Mouse (Mus musculus): ENCODE results near the gene Krcc1. TPM values are rescaled to one million over a fixed set of nuclear protein-coding genes. Genes with fewer than 3 reads are reported as not detected.

Gene Krcc1
- polyA plus RNA-seq, 2 experiments: 23.5 to 47.0 TPM

DNA sequence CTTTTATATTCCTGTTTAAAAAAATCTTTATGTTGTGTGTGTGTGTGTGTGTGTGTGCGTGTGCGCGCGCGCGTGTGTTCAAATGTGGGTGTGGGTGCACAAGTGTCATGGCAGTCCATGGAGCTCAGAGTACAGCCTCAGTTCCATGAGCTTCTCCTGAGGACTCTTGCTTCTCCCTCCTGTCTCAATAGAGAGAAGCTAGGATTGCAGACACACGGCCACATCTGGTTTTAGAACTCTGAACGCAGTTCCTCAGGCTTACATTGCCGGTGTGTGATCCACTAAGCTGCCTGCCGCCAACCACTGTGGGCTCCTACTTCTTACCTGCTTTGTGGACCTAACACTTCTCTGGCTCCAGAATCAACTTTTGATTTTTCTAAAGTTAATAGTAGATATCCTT, 15.3 kb upstream of the Krcc1 start:
- H3K9me3 ChIP-seq (ENCODE audit: control insufficient read depth, low read length): no peaks in the 10 kb centered on the region

GRCm38 (mm10) chr6:71257375-71257774, 14.1 kb upstream of the Krcc1 start:
- no peak for TF ChIP-seq POLR2A (IDR thresholded peaks at IDR 0.05; ENCODE audit: borderline replicate concordance, extremely low read depth, insufficient read depth, insufficient read length)
- Histone ChIP-seq H3K4me3 (replicated peaks; ENCODE audit: low read length) (no peak overlapping the region), H3K36me3 (ENCODE audit: control insufficient read depth, insufficient read depth, low read length) (no peaks in the 10 kb centered on the region), H3K9ac (ENCODE audit: low read depth, low read length, severe bottlenecking) (no peak overlapping the region), H3K4me1 (ENCODE audit: control insufficient read depth, insufficient read depth, low read length) (no peaks in the 10 kb centered on the region), H3K27me3 (ENCODE audit: control insufficient read depth, insufficient read depth, low read length) (no peaks in the 10 kb centered on the region), H3K27ac (replicated peaks; ENCODE audit: low read depth, low read length) (no peak overlapping the region), H3K4me2 (replicated peaks; ENCODE audit: low read depth, low read length, severe bottlenecking) (no peak overlapping the region), H3K9me3 (ENCODE audit: control insufficient read depth, low read length) (no peaks in the 10 kb centered on the region)
- no peak for DNase-seq (ENCODE audit: low spot score)
- ATAC-seq (ENCODE audit: low FRiP score, low read depth): no peak
- WGBS: 58% methylated on average over 1 of the region's 1 CpGs

More for the DNA sequence above, 15.3 kb upstream of the Krcc1 start:
- no peak overlapping the region for H3K4me3 ChIP-seq (replicated peaks; ENCODE audit: low read length)
- H3K27ac ChIP-seq (replicated peaks; ENCODE audit: low read depth, low read length): no peak overlapping the region
- no peak overlapping the region for H3K4me2 ChIP-seq (replicated peaks; ENCODE audit: low read depth, low read length, severe bottlenecking)
- WGBS: 89% methylated on average over 10 of the region's 10 CpGs
- no peak for ATAC-seq (ENCODE audit: low FRiP score, low read depth)
- no peak overlapping the region for H3K9ac ChIP-seq (ENCODE audit: low read depth, low read length, severe bottlenecking)
- no peak for TF ChIP-seq POLR2A (IDR thresholded peaks at IDR 0.05; ENCODE audit: borderline replicate concordance, extremely low read depth, insufficient read depth, insufficient read length)
- DNase-seq (ENCODE audit: low spot score): no peak
- no peaks in the 10 kb centered on the region for H3K27me3 ChIP-seq (ENCODE audit: control insufficient read depth, insufficient read depth, low read length)
- no peaks in the 10 kb centered on the region for H3K4me1 ChIP-seq (ENCODE audit: control insufficient read depth, insufficient read depth, low read length)
- H3K36me3 ChIP-seq (ENCODE audit: control insufficient read depth, insufficient read depth, low read length): no peaks in the 10 kb centered on the region

- no peaks in the 10 kb centered on the region for H3K36me3 ChIP-seq (ENCODE audit: control insufficient read depth, insufficient read depth, low read length)
- H3K27ac ChIP-seq (replicated peaks; ENCODE audit: low read depth, low read length): no peak overlapping the region
- no peaks in the 10 kb centered on the region for H3K9me3 ChIP-seq (ENCODE audit: control insufficient read depth, low read length)
- ATAC-seq (ENCODE audit: low FRiP score, low read depth) (no peak), DNase-seq (ENCODE audit: low spot score) (no peak)
- H3K4me2 ChIP-seq (replicated peaks; ENCODE audit: low read depth, low read length, severe bottlenecking): no peak overlapping the region
- WGBS: 74% methylated on average over 2 of the region's 2 CpGs
- H3K9ac ChIP-seq (ENCODE audit: low read depth, low read length, severe bottlenecking): no peak overlapping the region
- H3K4me3 ChIP-seq (replicated peaks; ENCODE audit: low read length): no peak overlapping the region
- no peaks in the 10 kb centered on the region for H3K27me3 ChIP-seq (ENCODE audit: control insufficient read depth, insufficient read depth, low read length)
- no peak for TF ChIP-seq POLR2A (IDR thresholded peaks at IDR 0.05; ENCODE audit: borderline replicate concordance, extremely low read depth, insufficient read depth, insufficient read length)
- H3K4me1 ChIP-seq (ENCODE audit: control insufficient read depth, insufficient read depth, low read length): no peaks in the 10 kb centered on the region
These were observed 12.9 kb upstream of the Krcc1 start for GRCm38 (mm10) chr6:71258562-71258961.

GRCm38 (mm10) chr6:71259166-71259565, 12.3 kb upstream of the Krcc1 start:
- no peak for ATAC-seq (ENCODE audit: low FRiP score, low read depth)
- no peak overlapping the region for H3K4me3 ChIP-seq (replicated peaks; ENCODE audit: low read length)
- no peak for TF ChIP-seq POLR2A (IDR thresholded peaks at IDR 0.05; ENCODE audit: borderline replicate concordance, extremely low read depth, insufficient read depth, insufficient read length)
- H3K9ac ChIP-seq (ENCODE audit: low read depth, low read length, severe bottlenecking): no peak overlapping the region
- no peaks in the 10 kb centered on the region for H3K27me3 ChIP-seq (ENCODE audit: control insufficient read depth, insufficient read depth, low read length)
- H3K36me3 ChIP-seq (ENCODE audit: control insufficient read depth, insufficient read depth, low read length): no peaks in the 10 kb centered on the region
- DNase-seq (ENCODE audit: low spot score): no peak
- 75% methylated on average over 4 of the region's 4 CpGs for WGBS
- H3K9me3 ChIP-seq (ENCODE audit: control insufficient read depth, low read length): no peaks in the 10 kb centered on the region
- H3K27ac ChIP-seq (replicated peaks; ENCODE audit: low read depth, low read length): no peak overlapping the region
- no peaks in the 10 kb centered on the region for H3K4me1 ChIP-seq (ENCODE audit: control insufficient read depth, insufficient read depth, low read length)
- H3K4me2 ChIP-seq (replicated peaks; ENCODE audit: low read depth, low read length, severe bottlenecking): no peak overlapping the region

DNA sequence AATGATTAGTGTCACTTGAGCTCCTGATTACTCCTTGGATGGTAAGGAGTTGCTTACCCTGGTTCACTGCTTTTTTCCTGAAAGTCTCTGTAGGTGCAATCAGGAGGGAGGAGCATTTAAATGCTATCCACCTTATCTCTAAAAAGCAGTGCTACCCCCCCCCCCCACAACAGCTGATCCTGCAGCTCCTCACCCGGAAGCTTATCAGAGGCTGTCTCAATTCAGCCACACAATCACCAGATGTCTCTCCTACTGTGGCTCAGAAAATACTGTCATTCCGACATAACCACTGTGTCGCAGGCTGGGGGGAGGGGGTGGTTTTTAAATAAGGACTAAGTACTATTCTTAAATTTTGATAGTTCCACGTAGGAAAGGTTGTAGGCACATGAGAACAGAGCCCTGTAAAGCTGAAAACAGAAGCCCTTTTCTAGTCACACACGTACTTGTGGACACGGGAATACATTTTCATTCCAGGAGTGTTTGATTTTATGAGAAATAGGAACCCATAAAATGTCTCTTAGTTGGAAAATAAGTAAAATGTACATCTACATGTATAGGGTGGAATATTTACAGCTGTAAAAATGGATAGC, 11.3 kb upstream of the Krcc1 start:
- H3K4me2 ChIP-seq (replicated peaks; ENCODE audit: low read depth, low read length, severe bottlenecking): no peak overlapping the region
- H3K4me1 ChIP-seq (ENCODE audit: control insufficient read depth, insufficient read depth, low read length): no peaks in the 10 kb centered on the region
- TF ChIP-seq POLR2A (IDR thresholded peaks at IDR 0.05; ENCODE audit: borderline replicate concordance, extremely low read depth, insufficient read depth, insufficient read length): no peak
- no peak overlapping the region for H3K27ac ChIP-seq (replicated peaks; ENCODE audit: low read depth, low read length)
- no peaks in the 10 kb centered on the region for H3K9me3 ChIP-seq (ENCODE audit: control insufficient read depth, low read length)
- DNase-seq (ENCODE audit: low spot score) (no peak), ATAC-seq (ENCODE audit: low FRiP score, low read depth) (no peak)
- WGBS: 31% methylated on average over 6 of the region's 6 CpGs
- no peaks in the 10 kb centered on the region for H3K27me3 ChIP-seq (ENCODE audit: control insufficient read depth, insufficient read depth, low read length)
- H3K4me3 ChIP-seq (replicated peaks; ENCODE audit: low read length): 0 out of 2 replicates have a peak overlapping the region, but pooled peaks have one; percentile 4
- H3K9ac ChIP-seq (ENCODE audit: low read depth, low read length, severe bottlenecking): no peak overlapping the region
- no peaks in the 10 kb centered on the region for H3K36me3 ChIP-seq (ENCODE audit: control insufficient read depth, insufficient read depth, low read length)

Data from limb, embryonic 14.5 days (tissue).